Mouse (Mus musculus) hindbrain, embryonic 15.5 days (tissue): Measurements from ENCODE around the gene Spint1. TPM values are rescaled to one million over a fixed set of nuclear protein-coding genes. Genes with fewer than 3 reads are reported as not detected.

Experiments
- ATAC-seq: fragments of 200-750 bp; cut with Nextera tagmentation; 2 replicates; pipeline ENCODE4 v1.8.0; 2017; ENCODE audit warnings: low read depth, moderate number of reproducible peaks, moderate TSS enrichment; ENCODE audit not compliant: low FRiP score
- H3K27ac ChIP-seq: fragments of 300-500 bp; sonication (generic); replicated peaks from 2 replicates; pipeline ENCODE4 v1.5.1; 2015; ENCODE audit warnings: mild to moderate bottlenecking, inconsistent platforms
- H3K27me3 ChIP-seq: fragments of 300-500 bp; sonication (generic); 2 replicates; pipeline ENCODE4 v1.6.1; 2015; ENCODE audit warnings: control low read depth, inconsistent platforms
- H3K36me3 ChIP-seq: fragments of 300-500 bp; sonication (generic); 2 replicates; pipeline ENCODE4 v1.6.1; 2015; ENCODE audit warnings: control low read depth, inconsistent platforms
- H3K4me1 ChIP-seq: fragments of 300-500 bp; sonication (generic); replicated peaks from 2 replicates; pipeline ENCODE4 v1.6.1; 2015; ENCODE audit warnings: control low read depth, inconsistent platforms
- H3K4me2 ChIP-seq: fragments of 300-500 bp; sonication (generic); 2 replicates; pipeline ENCODE4 v1.6.1; 2015; ENCODE audit warnings: moderate library complexity, mild to moderate bottlenecking, inconsistent platforms
- H3K4me3 ChIP-seq: fragments of 300-500 bp; sonication (generic); 2 replicates; pipeline ENCODE4 v1.5.1; 2015; ENCODE audit warnings: mild to moderate bottlenecking, inconsistent platforms
- H3K9ac ChIP-seq: fragments of 300-500 bp; sonication (generic); 2 replicates; pipeline ENCODE4 v1.6.1; 2015; ENCODE audit warnings: inconsistent platforms
- H3K9me3 ChIP-seq: fragments of 300-500 bp; sonication (generic); 2 replicates; pipeline ENCODE4 v1.6.1; 2016; ENCODE audit warnings: control low read depth, inconsistent platforms
- WGBS: fragments of 180-500 bp; shearing (Covaris S2); methylation state at CpG from one replicate; pipeline ENCODE4 v1.1.7; 2015; 5-methylcytosine and 5-hydroxymethylcytosine counted together
- polyA plus RNA-seq: library from polyadenylated mRNA; unstranded; fragments of >200 nt; fragmentation: Nextera tagmentation; extraction: Ambion mirVana; gene quantifications from 2 replicates; pipeline ENCODE4 v1.2.1, GENCODE M21; 2015

Spint1 gene
- polyA plus RNA-seq, 1 experiment from 2014 or later = 0.99 TPM

DNA sequence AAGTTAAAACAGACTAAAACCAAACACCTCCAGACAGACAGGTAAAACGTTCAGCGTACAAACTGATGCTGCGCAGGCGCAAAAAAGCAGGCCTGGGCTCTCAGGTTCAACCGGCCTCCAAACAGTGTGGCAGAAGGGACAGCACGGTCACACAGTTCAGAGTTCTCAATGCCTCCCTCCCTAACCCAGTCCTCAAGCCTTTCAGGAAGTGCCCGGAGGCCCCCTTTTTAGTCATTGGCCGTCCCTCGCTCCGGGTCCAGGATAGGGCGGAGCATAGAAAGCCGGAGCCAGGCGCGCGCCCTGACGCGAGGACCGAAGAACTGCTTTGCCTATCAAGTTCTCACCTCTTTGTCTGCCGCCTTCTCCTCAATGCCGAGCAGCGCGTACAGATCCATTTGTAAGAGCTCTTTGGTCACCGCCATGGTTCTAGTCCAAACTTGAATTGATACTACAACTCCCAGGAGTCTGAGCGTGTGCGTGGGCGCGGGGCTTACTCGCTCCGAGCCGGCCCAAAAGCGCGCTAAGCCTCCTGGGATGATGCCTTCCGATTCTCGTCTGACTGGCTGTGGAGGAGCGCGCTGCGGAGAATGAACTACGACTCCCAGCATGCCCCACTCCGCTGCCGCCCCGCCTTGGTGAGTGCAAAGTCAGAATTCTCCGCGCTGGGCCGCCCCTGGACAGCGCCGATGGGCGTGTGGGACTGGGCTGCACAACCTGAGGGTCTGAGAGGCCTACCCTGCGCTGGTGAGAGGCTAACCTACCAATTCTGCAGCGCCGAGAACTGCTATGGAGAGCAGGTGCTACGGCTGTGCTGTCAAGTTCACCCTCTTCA lies 28.6 kb upstream of the Spint1 start, which contains the start of the genes Zfyve19 and Dnajc17:
Gene Zfyve19 (plus strand): TSS at position 274 of the 832 bp plus-strand sequence.
Gene Dnajc17 (minus strand): TSS at position 452 of the 832 bp plus-strand sequence.
- Histone ChIP-seq H3K27ac (peak within 1 kb of the TSS; percentile 89), H3K9ac (peak within 1 kb of the TSS; percentile 75), H3K9me3 (no peaks in the 10 kb centered on the region), H3K4me2 (peak within 1 kb of the TSS; percentile 74), H3K36me3 (peaks cover 29% of the 10 kb centered on the region), H3K4me3 (peak within 1 kb of the TSS; percentile 63), H3K4me1 (peaks cover 25% of the 10 kb centered on the region), H3K27me3 (no peaks in the 10 kb centered on the region)
- WGBS = under 1% methylated on average over 51 of the region's 51 CpGs
- peak; percentile 98 for ATAC-seq

DNA sequence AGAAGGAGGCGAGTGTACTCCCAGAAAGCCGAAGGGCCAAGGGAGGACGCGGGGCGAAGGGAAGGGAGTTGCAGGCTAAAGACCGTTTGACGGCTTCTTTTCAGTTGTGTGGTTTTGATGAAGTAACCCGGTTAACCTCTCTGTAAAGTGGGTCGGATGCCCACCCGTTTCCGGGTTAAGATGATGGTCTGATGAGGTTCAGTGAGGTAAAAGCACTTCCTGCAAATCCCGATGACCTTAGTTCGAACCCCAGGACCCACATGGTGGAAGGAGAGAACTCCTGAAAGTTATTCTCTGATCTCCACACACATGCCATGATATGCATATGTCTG lies 28.0 kb upstream of the Spint1 start:
- H3K4me1 ChIP-seq = peaks cover 20% of the 10 kb centered on the region
- peak overlapping the region; percentile 73 for H3K27ac ChIP-seq
- ATAC-seq = no peak
- peak overlapping the region; percentile 66 for H3K9ac ChIP-seq
- peaks cover 29% of the 10 kb centered on the region for H3K36me3 ChIP-seq
- peak overlapping the region; percentile 63 for H3K4me3 ChIP-seq
- H3K9me3 ChIP-seq = no peaks in the 10 kb centered on the region
- no peaks in the 10 kb centered on the region for H3K27me3 ChIP-seq
- 1% methylated on average over 13 of the region's 13 CpGs for WGBS
- H3K4me2 ChIP-seq = peak overlapping the region; percentile 70

DNA sequence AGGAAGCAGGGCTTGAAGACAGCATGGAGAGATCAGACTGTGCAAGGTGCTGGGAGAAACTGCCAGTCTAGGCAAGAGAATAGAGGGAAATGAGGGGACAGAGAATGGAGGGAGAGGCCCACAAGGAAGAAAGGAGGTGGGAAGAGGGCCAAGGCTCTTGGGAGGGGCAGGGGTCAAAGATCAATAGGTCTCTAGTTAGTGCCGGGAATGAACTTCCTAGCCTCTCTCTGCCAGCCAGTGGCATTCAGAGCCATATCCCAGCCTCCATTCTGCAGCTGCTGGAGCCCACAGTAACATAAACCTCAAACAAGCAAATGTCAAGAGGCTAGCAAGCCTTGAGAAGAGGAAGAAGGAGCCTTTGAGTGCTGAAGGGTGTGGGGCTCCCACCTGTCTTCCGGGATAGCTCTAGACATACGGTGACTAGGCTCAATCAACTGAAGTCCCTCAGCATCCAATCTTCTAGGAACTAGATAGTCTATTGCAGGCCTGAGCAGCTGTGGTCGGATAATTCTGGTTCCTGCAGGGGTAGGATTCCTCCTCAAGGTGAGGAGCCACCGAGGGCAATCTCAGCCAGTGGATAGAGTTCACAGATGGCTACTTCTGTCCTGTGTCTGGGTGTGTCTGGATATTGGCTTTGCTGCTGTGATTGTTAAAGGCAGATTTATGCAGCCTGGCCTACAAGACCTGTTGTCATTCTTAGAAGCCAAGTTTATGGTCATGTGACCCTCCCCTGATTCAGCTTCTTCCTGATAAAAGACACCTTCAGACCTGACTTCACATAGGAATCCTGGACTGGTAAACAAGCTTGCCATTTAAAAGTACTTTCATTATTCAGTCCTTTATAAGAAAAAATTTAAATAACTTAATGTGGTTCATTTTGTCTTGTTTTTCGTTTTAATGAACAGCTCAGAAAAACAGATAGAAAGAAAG lies 7.1 kb upstream of the Spint1 start, which contains the start of gene Ppp1r14d:
Gene Ppp1r14d (minus strand): TSS at position 132 of the 930 bp plus-strand sequence.
- Histone ChIP-seq H3K27ac (no peak within 1 kb of the TSS), H3K4me3 (no peak within 1 kb of the TSS), H3K9ac (no peak within 1 kb of the TSS), H3K27me3 (peaks cover 4% of the 10 kb centered on the region; the same call in 1 of the 2 replicates), H3K9me3 (no peaks in the 10 kb centered on the region), H3K4me1 (no peaks in the 10 kb centered on the region), H3K36me3 (no peaks in the 10 kb centered on the region), H3K4me2 (no peak within 1 kb of the TSS)
- ATAC-seq = no peak
- WGBS = 76% methylated on average over 6 of the region's 6 CpGs

DNA sequence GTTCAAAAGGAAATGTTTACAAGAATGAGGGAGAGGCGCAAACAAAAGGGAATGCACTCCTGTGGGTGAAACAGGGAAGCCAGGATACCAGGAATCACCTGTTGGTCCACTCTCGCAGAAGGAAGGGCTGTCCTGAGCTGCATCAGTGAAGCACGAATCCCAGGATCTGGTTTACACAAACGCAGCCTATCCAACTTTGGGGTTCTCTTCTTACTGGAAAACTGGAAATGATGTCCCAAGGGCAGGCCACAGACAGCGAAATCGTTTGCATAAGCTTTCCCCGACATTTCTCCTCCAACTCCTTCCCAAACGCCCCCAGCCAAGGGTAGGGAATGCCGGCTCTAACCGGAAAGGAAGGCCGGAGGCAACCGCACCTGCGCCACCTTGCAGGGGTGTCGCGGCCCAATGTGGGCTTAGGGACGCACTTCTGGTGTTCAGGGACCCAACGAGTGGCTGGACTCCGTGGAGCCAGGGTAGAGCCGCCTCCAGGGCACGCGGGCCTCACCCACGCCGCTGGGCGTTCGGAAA lies 416 bp upstream of the Spint1 start:
- ATAC-seq = no peak
- WGBS = 8% methylated on average over 25 of the region's 25 CpGs
- Histone ChIP-seq H3K36me3 (no peaks in the 10 kb centered on the region), H3K4me1 (peaks cover 14% of the 10 kb centered on the region), H3K27ac (no peak overlapping the region), H3K4me3 (peak overlapping the region; percentile 41), H3K4me2 (peak overlapping the region; percentile 68), H3K9ac (0 out of 2 replicates have a peak overlapping the region, but pooled peaks have one; percentile 6), H3K27me3 (peaks cover 60% of the 10 kb centered on the region), H3K9me3 (no peaks in the 10 kb centered on the region)

DNA sequence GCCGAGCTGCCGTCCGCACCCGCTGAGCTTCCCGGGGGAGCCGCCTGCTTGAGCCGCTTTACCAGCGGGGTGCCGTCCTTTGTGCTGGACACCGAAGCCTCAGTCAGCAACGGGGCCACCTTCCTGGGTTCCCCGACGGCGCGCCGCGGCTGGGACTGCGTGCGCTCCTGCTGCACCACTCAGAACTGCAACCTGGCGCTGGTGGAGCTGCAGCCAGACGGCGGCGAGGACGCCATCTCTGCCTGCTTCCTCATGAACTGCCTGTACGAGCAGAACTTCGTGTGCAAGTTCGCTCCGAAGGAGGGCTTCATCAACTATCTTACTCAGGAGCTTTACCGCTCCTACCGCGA lies 684 bp downstream of the Spint1 start:
- H3K4me3 ChIP-seq = peak overlapping the region; percentile 41
- no peak for ATAC-seq
- H3K9ac ChIP-seq = 0 out of 2 replicates have a peak overlapping the region, but pooled peaks have one; percentile 6
- H3K27me3 ChIP-seq = peaks cover 60% of the 10 kb centered on the region
- H3K4me1 ChIP-seq = peaks cover 14% of the 10 kb centered on the region
- no peak overlapping the region for H3K27ac ChIP-seq
- H3K36me3 ChIP-seq = no peaks in the 10 kb centered on the region
- no peaks in the 10 kb centered on the region for H3K9me3 ChIP-seq
- H3K4me2 ChIP-seq = peak overlapping the region; percentile 68
- 1% methylated on average over 31 of the region's 31 CpGs for WGBS

DNA sequence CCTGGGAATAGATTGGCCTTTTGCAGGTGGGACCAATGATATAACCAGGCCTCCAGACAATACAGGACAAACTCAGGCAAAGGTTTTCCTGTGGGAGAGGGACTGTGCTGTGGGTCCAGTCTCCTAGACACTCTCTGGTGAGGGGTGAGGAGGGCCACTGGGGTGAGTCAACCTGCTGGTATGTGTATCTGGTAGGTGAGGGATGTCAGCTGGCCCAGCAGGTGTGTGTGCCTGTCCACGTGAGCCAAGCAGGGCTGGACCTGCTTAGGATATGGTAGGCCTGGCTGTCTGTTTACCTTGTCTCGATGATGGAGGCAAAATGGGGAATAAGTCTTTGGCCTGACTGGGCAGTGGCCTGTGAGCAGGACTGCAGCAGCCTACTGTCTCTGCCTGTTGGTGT lies 1.5 kb downstream of the Spint1 start:
- Histone ChIP-seq H3K4me3 (no peak overlapping the region), H3K4me1 (peaks cover 14% of the 10 kb centered on the region), H3K27ac (no peak overlapping the region), H3K36me3 (no peaks in the 10 kb centered on the region), H3K27me3 (peaks cover 60% of the 10 kb centered on the region), H3K9ac (no peak overlapping the region), H3K4me2 (no peak overlapping the region), H3K9me3 (no peaks in the 10 kb centered on the region)
- no peak for ATAC-seq
- WGBS = 63% methylated on average over 2 of the region's 2 CpGs

DNA sequence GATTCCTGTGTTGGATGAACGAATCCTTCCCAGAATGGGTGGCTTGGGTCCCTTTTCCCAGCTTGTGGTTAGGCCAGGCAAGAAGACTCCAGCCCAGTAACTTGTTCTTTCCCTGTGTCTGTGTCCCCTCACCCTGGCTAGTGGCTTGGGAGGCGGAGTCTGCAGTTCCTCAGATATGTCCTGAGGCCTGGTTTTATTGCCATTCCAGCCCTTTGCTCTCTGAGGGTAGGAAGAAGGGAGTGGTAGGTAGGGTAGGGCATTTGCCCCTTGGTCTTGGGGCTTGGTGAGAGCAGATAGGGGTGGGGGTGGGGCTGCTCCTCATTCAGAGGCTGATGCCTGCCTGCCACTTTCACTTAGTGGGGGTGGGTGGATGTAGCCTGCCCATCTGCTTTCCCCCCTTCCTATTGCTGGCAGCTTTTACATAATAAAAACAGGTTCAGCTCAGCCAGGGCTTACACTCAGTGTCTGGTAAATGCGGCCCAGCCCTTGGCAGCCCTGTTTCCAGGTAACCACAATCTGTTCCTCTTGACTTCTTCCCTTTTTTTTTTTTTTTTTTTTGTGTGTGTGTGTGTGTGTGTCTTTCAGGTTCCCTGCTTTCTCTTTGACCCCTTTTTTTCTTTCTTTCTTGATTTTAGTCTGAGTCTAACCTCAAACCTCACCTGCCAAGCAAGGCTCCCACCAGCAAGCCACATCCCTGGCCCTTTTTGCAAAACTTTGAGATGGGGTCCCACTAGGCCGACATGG lies 3.1 kb downstream of the Spint1 start:
- H3K4me2 ChIP-seq = no peak overlapping the region
- no peak overlapping the region for H3K9ac ChIP-seq
- H3K4me3 ChIP-seq = no peak overlapping the region
- no peaks in the 10 kb centered on the region for H3K36me3 ChIP-seq
- 63% methylated on average over 4 of the region's 4 CpGs for WGBS
- ATAC-seq = no peak
- no peaks in the 10 kb centered on the region for H3K9me3 ChIP-seq
- peaks cover 14% of the 10 kb centered on the region for H3K4me1 ChIP-seq
- peaks cover 54% of the 10 kb centered on the region for H3K27me3 ChIP-seq
- H3K27ac ChIP-seq = no peak overlapping the region

DNA sequence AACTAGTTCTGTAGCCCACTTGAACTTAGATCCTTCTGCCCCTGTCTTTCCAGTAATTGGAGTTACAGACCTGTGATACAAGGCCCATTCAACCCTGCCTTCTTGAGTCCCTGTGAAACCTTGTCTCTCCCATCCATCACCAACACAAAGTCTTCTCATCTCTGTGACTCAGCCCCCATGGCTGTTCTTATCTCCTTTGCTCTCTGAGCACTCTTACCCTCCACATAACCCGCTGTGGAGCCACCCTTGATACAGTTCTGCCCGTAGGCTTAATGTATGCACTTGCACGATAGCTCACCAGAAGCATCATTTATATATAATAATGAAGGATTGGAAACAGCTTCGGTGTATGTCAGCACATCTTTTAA lies 3.6 kb downstream of the Spint1 start:
- ATAC-seq = no peak
- Histone ChIP-seq H3K9me3 (no peaks in the 10 kb centered on the region), H3K27ac (no peak overlapping the region), H3K4me3 (no peak overlapping the region), H3K4me1 (peaks cover 14% of the 10 kb centered on the region), H3K9ac (no peak overlapping the region), H3K4me2 (no peak overlapping the region), H3K27me3 (peaks cover 49% of the 10 kb centered on the region), H3K36me3 (no peaks in the 10 kb centered on the region)
- WGBS = 87% methylated on average over 4 of the region's 4 CpGs

DNA sequence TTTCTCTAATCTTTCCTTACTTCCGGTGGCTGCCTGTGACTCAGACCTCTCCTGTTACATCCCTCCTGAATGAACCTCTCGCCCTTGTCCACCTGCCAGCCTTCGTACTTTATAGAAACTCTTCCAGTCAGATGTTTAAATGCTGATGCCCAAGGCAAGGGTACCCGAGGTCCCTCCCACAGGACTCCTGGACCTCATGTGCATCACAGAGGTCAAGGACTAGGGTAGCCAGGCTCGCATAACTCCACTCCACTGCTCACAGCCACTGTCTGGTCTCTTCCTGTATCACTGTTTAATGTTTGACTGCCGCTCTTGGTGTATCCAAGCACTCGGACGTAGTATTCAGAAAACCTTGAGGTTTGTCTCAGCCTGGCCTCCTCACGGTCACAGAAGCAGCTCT lies 5.4 kb downstream of the Spint1 start:
- 84% methylated on average over 9 of the region's 9 CpGs for WGBS
- no peak for ATAC-seq
- no peak overlapping the region for H3K27ac ChIP-seq

DNA sequence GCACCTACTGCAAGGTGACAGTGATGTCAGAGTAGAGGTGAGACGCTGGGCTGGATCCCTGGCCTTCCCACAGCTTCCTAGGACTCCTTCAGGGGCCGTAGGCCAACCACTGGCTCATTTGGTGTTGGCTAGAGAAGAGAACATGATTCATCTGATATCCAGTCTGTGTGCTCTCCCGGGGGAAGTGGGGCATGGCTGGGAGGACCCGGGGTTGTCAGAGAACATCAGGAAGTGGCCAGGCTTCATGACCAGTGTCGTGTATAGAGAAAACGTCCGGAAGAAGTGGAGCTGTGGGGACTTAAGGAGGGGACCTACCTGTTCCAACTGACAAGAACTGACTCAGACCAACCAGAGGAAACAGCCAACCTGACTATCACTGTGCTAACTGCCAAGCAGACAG lies 8.1 kb downstream of the Spint1 start:
- Histone ChIP-seq H3K4me1 (no peaks in the 10 kb centered on the region), H3K27ac (no peak overlapping the region), H3K27me3 (peaks cover 4% of the 10 kb centered on the region; the same call in 1 of the 2 replicates), H3K4me3 (no peak overlapping the region), H3K36me3 (no peaks in the 10 kb centered on the region), H3K9me3 (no peaks in the 10 kb centered on the region), H3K9ac (no peak overlapping the region), H3K4me2 (no peak overlapping the region)
- 89% methylated on average over 7 of the region's 7 CpGs for WGBS
- no peak for ATAC-seq

More for the DNA sequence above, 5.4 kb downstream of the Spint1 start:
- Histone ChIP-seq H3K9ac (no peak overlapping the region), H3K27me3 (peaks cover 31% of the 10 kb centered on the region), H3K4me1 (peaks cover 5% of the 10 kb centered on the region), H3K4me3 (no peak overlapping the region), H3K9me3 (no peaks in the 10 kb centered on the region), H3K4me2 (no peak overlapping the region), H3K36me3 (no peaks in the 10 kb centered on the region)

DNA sequence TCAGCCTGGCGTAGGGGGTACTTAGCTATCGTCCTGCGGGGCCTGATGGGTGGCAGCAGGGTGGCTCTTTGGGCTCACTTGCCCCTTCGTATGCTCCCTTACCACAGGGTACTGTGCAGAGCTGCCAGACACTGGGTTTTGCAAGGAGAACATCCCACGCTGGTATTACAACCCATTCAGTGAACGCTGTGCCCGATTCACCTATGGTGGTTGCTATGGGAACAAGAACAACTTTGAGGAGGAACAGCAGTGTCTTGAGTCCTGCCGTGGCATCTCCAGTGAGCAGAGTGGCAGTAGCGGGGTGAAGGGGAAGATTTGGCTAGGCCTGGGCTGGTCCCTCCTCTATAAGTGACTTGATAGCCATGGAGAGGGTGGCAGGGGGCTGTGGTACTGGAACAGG lies 10.7 kb downstream of the Spint1 start:
- H3K27ac ChIP-seq = no peak overlapping the region
- no peaks in the 10 kb centered on the region for H3K27me3 ChIP-seq
- no peak for ATAC-seq
- 86% methylated on average over 9 of the region's 9 CpGs for WGBS
- H3K4me1 ChIP-seq = no peaks in the 10 kb centered on the region
- no peaks in the 10 kb centered on the region for H3K9me3 ChIP-seq
- no peak overlapping the region for H3K4me3 ChIP-seq
- H3K4me2 ChIP-seq = no peak overlapping the region
- no peaks in the 10 kb centered on the region for H3K36me3 ChIP-seq
- no peak overlapping the region for H3K9ac ChIP-seq
